Mouse (Mus musculus): ENCODE measurements at regions not wholly inside any gene's neighbourhood (a gene's known extent, or its start where the extent isn't known, plus 50 kb on each side); places are given as distances from the start of the nearest gene placed in this dataset.
A peak's percentile ranks its signal among the peaks of the same experiment; 100 is the strongest.

DNA sequence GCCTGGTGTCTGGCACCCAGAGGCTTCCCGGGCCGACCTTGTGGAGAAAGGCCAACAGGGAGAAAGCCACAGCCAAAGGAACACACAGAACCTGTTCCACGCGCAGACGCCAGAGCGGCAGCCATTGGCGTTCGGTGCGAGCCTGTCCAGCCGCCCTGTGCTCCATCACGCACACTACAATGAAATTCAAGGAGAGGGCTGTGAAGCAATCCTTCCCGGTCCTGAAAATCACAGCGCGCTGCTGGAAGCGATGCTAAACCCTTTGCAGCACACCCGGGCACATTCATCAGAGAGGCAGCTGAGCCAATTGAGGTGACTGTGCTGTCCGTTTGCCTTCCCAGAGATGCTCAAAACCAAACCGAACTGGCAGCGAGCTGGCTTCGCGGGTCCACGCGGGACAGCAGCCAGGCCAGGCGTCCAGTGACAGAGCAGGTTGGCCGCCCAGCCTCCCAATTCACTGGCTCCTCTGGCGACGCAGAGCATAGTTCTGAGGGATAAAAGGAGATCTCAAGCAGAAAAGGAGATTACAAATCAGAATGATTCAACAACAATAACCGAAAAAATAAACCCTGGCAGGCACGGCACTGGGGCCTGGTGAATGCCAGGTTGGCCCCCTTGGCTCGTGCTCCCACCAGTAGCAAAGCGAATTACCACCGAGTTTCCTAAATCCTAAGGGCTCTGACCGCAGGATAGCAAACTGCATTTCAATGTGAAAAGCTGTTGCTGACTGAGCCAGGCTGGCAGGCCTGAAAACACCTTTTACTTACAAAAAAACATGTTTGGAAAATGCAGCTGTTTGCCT, 83.1 kb upstream of the Foxd3 start:
- WGBS = 5% methylated on average over 33 of the region's 33 CpGs
- Histone ChIP-seq H3K9me3 (ENCODE audit: control insufficient read depth, low read length) (no peaks in the 10 kb centered on the region; the same call in 1 of the 2 replicates), H3K27ac (replicated peaks; ENCODE audit: low read depth, low read length) (no peak overlapping the region), H3K36me3 (ENCODE audit: control insufficient read depth, insufficient read depth, low read length) (no peaks in the 10 kb centered on the region), H3K27me3 (ENCODE audit: control insufficient read depth, insufficient read depth, low read length) (peaks cover 17% of the 10 kb centered on the region), H3K4me1 (ENCODE audit: control insufficient read depth, insufficient read depth, low read length) (peaks cover 3% of the 10 kb centered on the region; the same call in 1 of the 2 replicates), H3K9ac (ENCODE audit: low read depth, low read length, severe bottlenecking) (0 out of 2 replicates have a peak overlapping the region, but pooled peaks have one; percentile 25), H3K4me3 (replicated peaks; ENCODE audit: low read length) (peak overlapping the region; percentile 30), H3K4me2 (replicated peaks; ENCODE audit: low read depth, low read length, severe bottlenecking) (peak overlapping the region; percentile 58)
- ATAC-seq (ENCODE audit: low FRiP score, low read depth) (peak; percentile 70), DNase-seq (ENCODE audit: low spot score) (peak; percentile 9)
- no peak for TF ChIP-seq POLR2A (IDR thresholded peaks at IDR 0.05; ENCODE audit: borderline replicate concordance, extremely low read depth, insufficient read depth, insufficient read length)

DNA sequence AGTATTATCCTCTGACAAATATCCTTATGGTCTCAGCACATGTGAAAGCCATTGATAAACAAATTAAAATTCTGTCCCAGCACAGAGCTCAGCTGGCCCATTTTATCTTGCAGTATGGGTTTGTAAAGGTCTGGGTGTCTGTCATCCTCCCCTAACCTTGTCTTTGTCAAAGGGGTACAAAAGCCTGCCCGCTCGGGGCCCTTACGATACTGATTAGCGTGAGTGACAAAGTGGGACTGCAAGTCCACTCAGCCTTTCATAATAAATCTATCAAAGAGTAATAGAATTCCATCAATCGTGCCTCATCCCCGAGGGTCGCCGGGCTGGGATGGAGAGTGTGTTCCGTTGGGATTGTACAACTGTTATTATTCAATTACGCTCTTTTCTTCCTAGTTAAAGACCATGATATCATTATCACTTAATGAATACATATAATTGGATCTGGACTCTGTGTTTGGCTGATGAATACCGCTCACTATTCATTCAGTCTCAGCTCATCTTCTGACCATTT, 82.0 kb upstream of the Foxd3 start:
- TF ChIP-seq POLR2A (IDR thresholded peaks at IDR 0.05; ENCODE audit: borderline replicate concordance, extremely low read depth, insufficient read depth, insufficient read length) = no peak
- peaks cover 3% of the 10 kb centered on the region; the same call in 1 of the 2 replicates for H3K4me1 ChIP-seq (ENCODE audit: control insufficient read depth, insufficient read depth, low read length)
- ATAC-seq (ENCODE audit: low FRiP score, low read depth) (no peak), DNase-seq (ENCODE audit: low spot score) (no peak)
- no peaks in the 10 kb centered on the region for H3K9me3 ChIP-seq (ENCODE audit: control insufficient read depth, low read length)
- no peaks in the 10 kb centered on the region for H3K36me3 ChIP-seq (ENCODE audit: control insufficient read depth, insufficient read depth, low read length)
- H3K9ac ChIP-seq (ENCODE audit: low read depth, low read length, severe bottlenecking) = no peak overlapping the region
- H3K4me2 ChIP-seq (replicated peaks; ENCODE audit: low read depth, low read length, severe bottlenecking) = no peak overlapping the region
- no peak overlapping the region for H3K4me3 ChIP-seq (replicated peaks; ENCODE audit: low read length)
- WGBS = 31% methylated on average over 11 of the region's 11 CpGs
- peaks cover 17% of the 10 kb centered on the region for H3K27me3 ChIP-seq (ENCODE audit: control insufficient read depth, insufficient read depth, low read length)
- no peak overlapping the region for H3K27ac ChIP-seq (replicated peaks; ENCODE audit: low read depth, low read length)

DNA sequence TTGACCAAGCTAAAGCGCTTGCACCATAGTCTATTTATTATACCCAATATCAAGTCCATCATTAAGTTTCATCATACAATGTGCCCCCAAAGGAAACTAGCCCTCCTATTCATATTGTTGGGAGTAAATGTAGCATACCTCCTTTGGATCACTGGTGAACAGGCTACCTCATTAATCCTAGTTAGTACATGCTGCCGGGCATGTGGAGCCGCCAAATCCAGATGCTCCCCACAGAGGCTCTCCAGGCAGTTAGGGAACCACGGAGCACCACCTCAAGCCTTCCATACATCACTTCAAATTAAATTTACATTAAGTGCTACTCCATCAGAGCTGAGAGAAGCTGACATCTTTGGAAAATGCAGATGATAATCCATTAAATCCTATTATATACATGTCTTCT, 81.1 kb upstream of the Foxd3 start:
- no peak for DNase-seq (ENCODE audit: low spot score)
- no peak overlapping the region for H3K4me3 ChIP-seq (replicated peaks; ENCODE audit: low read length)
- peaks cover 17% of the 10 kb centered on the region for H3K27me3 ChIP-seq (ENCODE audit: control insufficient read depth, insufficient read depth, low read length)
- no peak for TF ChIP-seq POLR2A (IDR thresholded peaks at IDR 0.05; ENCODE audit: borderline replicate concordance, extremely low read depth, insufficient read depth, insufficient read length)
- H3K36me3 ChIP-seq (ENCODE audit: control insufficient read depth, insufficient read depth, low read length) = no peaks in the 10 kb centered on the region
- H3K4me2 ChIP-seq (replicated peaks; ENCODE audit: low read depth, low read length, severe bottlenecking) = no peak overlapping the region
- WGBS = 18% methylated on average over 4 of the region's 4 CpGs
- no peaks in the 10 kb centered on the region for H3K9me3 ChIP-seq (ENCODE audit: control insufficient read depth, low read length)
- peaks cover 3% of the 10 kb centered on the region; the same call in 1 of the 2 replicates for H3K4me1 ChIP-seq (ENCODE audit: control insufficient read depth, insufficient read depth, low read length)
- ATAC-seq (ENCODE audit: low FRiP score, low read depth) = no peak
- H3K27ac ChIP-seq (replicated peaks; ENCODE audit: low read depth, low read length) = no peak overlapping the region
- no peak overlapping the region for H3K9ac ChIP-seq (ENCODE audit: low read depth, low read length, severe bottlenecking)

DNA sequence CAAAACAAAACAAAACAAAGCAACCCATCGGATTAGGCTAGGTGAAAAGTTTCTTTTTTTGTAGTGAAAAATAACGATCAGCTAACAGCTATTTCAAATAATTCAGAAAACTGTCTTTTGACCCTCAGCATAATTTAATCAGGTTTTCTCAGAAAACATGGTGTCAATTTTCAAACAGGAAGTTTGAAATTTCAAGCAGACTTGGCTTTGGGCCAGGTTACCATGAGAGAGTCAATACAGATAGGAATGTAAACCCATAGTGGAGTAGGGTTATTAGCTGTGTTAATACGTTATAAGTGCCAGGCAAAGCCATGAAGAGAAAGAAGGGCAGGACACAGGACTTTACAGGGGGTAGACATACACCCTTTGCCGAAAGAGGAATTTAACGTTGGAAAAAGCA, 58.3 kb upstream of the Foxd3 start:
- Histone ChIP-seq H3K9ac (ENCODE audit: low read depth, low read length, severe bottlenecking) (no peak overlapping the region), H3K36me3 (ENCODE audit: control insufficient read depth, insufficient read depth, low read length) (no peaks in the 10 kb centered on the region), H3K4me2 (replicated peaks; ENCODE audit: low read depth, low read length, severe bottlenecking) (no peak overlapping the region), H3K27me3 (ENCODE audit: control insufficient read depth, insufficient read depth, low read length) (no peaks in the 10 kb centered on the region), H3K4me1 (ENCODE audit: control insufficient read depth, insufficient read depth, low read length) (no peaks in the 10 kb centered on the region), H3K27ac (replicated peaks; ENCODE audit: low read depth, low read length) (no peak overlapping the region), H3K4me3 (replicated peaks; ENCODE audit: low read length) (no peak overlapping the region), H3K9me3 (ENCODE audit: control insufficient read depth, low read length) (peaks cover 3% of the 10 kb centered on the region; the same call in 1 of the 2 replicates)
- TF ChIP-seq POLR2A (IDR thresholded peaks at IDR 0.05; ENCODE audit: borderline replicate concordance, extremely low read depth, insufficient read depth, insufficient read length) = no peak
- WGBS = 45% methylated on average over 5 of the region's 5 CpGs
- no peak for ATAC-seq (ENCODE audit: low FRiP score, low read depth)
- DNase-seq (ENCODE audit: low spot score) = peak; percentile 13

DNA sequence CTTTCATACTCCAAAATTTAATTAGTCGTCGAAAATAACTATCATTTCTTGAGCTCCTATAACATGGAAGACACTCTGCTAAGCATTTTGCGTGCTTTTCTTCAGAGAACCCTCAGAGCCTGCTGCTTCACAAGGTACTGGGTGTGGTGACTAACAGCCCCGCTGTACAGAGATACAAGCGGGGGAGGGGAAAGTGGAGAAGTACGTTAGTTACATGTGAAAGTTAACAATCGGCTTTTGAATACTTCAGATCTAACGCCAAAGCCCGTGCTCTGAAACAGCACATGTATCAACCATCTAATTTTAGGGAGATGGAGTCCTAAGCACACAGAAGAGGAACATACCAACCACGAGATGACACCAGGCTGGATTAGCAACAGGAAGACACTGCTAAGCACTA, 55.4 kb upstream of the Foxd3 start:
- no peak overlapping the region for H3K4me3 ChIP-seq (replicated peaks; ENCODE audit: low read length)
- H3K27me3 ChIP-seq (ENCODE audit: control insufficient read depth, insufficient read depth, low read length) = no peaks in the 10 kb centered on the region
- WGBS = 55% methylated on average over 10 of the region's 10 CpGs

More for the DNA sequence above, 55.4 kb upstream of the Foxd3 start:
- H3K36me3 ChIP-seq (ENCODE audit: control insufficient read depth, insufficient read depth, low read length) = no peaks in the 10 kb centered on the region
- H3K4me2 ChIP-seq (replicated peaks; ENCODE audit: low read depth, low read length, severe bottlenecking) = no peak overlapping the region
- H3K27ac ChIP-seq (replicated peaks; ENCODE audit: low read depth, low read length) = no peak overlapping the region
- no peak for TF ChIP-seq POLR2A (IDR thresholded peaks at IDR 0.05; ENCODE audit: borderline replicate concordance, extremely low read depth, insufficient read depth, insufficient read length)
- no peaks in the 10 kb centered on the region for H3K4me1 ChIP-seq (ENCODE audit: control insufficient read depth, insufficient read depth, low read length)
- peaks cover 3% of the 10 kb centered on the region; the same call in 1 of the 2 replicates for H3K9me3 ChIP-seq (ENCODE audit: control insufficient read depth, low read length)
- no peak overlapping the region for H3K9ac ChIP-seq (ENCODE audit: low read depth, low read length, severe bottlenecking)
- ATAC-seq (ENCODE audit: low FRiP score, low read depth) (no peak), DNase-seq (ENCODE audit: low spot score) (no peak)
